Mouse (Mus musculus) left cerebral cortex, postnatal 14 days (tissue): Measurements from ENCODE around the gene Atp6v0a1. TPM values are rescaled to one million over a fixed set of nuclear protein-coding genes. Genes with fewer than 3 reads are reported as not detected.
"Not testable (repeated sequence)": the region's sequence is repeated elsewhere in the genome, so short reads cannot be mapped to it uniquely, and the experiment has no call there.

Experiments used
- DNase-seq, 2 experiments: peaks; one replicate each; pipeline ENCODE4 v3.0.0; 2021 to 2022; ENCODE audit warnings: low spot score in 2 of 2, mixed read lengths in 1 of 2
- intact Hi-C: fragments of 180-260 bp; cut with DNase I; formaldehyde crosslinking; loops from one replicate; pipeline ENCODE4 v1.15.1; 2025
- total RNA-seq, 2 experiments: library from RNA; stranded (reverse); gene quantifications; 2 replicates each; pipeline ENCODE4 v1.2.3; 2021

The Atp6v0a1 gene
- total RNA-seq, 2 experiments from 2014 or later = 489 to 499 TPM

GRCm38 (mm10) chr11:100975241-100975640 is 34.0 kb upstream of the Atp6v0a1 start:
- DNase-seq = no peak
- intact Hi-C loops = no loop called here

GRCm38 (mm10) chr11:100979887-100980286 is 29.4 kb upstream of the Atp6v0a1 start:
- DNase-seq = peak; percentile 27 to 62
- intact Hi-C loops = no loop called here

DNA sequence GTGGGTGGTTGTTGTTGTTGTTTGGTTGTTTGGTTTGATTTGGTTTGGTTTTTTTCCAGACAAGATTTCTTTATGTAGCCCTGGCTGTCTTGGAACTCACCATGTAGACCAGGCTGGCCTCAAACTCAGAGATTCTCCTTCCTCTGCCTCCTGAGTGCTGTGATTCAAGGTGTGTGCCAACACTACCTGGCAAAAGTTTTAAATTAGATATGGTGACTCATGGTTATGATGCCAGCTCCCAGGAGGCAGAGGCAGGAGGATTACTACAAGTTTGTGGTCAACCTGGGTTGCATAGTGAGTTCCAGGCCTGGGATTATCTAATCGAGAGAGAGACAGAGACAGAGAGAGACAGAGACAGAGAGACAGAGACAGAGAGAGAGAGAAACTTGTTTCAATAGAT is 28.8 kb upstream of the Atp6v0a1 start:
- no peak for DNase-seq
- intact Hi-C loops = no loop called here

- no peak for DNase-seq
- intact Hi-C loops = no loop called here
Measured at GRCm38 (mm10) chr11:100981236-100981635, 28.0 kb upstream of the Atp6v0a1 start.

DNA sequence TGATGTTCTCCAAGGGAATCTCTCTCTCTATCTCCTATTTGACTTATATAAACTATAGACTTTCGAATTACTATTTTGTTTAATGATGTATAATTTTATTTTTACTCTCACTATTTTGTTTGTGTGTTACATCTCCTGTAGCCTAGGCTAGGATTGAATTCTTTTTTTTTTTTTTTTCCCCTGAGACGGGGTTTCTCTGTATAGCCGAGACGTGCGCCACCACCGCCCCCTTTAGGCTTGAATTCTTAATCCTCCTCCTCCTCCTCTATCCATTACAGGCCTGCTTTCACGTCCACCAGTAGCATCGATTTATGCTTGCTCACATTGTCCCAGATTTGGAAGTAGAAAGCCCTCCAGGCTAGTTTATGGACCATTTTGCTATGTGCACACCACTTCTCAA is 27.2 kb upstream of the Atp6v0a1 start:
- intact Hi-C loops = loop anchor here (2.0 kb wide), 1 partner anchor 77 kb away; no protein-coding TSS in a partner anchor
- DNase-seq = no peak

- peak; percentile 67 to 86 for DNase-seq
- intact Hi-C loops = loop anchor here (1.0 to 2.0 kb wide), 2 partner anchors 76 to 84 kb away; no protein-coding TSS in a partner anchor
Measured at GRCm38 (mm10) chr11:100983125-100983777, 26.0 kb upstream of the Atp6v0a1 start.

GRCm38 (mm10) chr11:100983778-100984131 is 25.5 kb upstream of the Atp6v0a1 start:
- intact Hi-C loops = loop anchor here (1.0 to 2.0 kb wide), 2 partner anchors 75 to 84 kb away; no protein-coding TSS in a partner anchor
- no peak for DNase-seq

DNA sequence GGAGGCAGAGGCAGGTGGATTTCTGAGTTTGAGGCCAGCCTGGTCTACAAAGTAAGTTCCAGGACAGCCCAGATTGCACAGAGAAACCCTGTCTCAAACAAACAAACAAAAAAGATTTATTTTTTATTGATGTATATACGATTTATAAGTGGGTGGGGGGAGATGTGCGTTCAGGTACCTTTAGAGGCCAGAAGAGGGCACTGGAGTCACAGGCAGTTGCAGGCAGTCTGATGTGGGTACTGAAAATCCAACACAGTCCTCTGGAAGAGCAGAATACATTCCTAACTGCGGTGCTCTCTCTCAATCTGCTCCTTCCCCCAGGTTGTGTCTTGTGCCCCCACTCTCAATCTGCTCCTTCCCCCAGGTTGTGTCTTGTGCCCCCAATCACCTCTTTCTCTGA is 23.6 kb upstream of the Atp6v0a1 start:
- intact Hi-C loops = no loop called here
- no peak for DNase-seq

DNA sequence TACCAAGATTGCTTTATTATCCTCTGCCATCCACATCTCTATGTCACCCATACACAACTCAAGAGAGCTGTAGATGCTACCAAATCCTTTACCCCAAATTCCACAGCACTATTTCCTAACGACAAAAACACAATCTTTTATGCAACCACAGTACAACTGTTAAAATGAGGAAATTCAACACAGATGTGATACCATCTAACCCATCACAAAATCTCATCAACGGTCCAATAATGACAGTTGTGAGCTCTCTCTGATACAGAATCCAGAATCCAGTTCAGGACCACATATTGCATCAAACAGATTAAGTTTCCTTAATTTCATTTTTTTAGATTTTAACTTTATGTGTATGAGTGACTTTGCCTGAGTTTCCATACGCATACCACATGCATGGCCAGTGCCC is 20.6 kb upstream of the Atp6v0a1 start:
- DNase-seq = no peak
- intact Hi-C loops = no loop called here

- no peak for DNase-seq
- intact Hi-C loops = no loop called here
Measured at GRCm38 (mm10) chr11:100989666-100990065, 19.6 kb upstream of the Atp6v0a1 start.

DNA sequence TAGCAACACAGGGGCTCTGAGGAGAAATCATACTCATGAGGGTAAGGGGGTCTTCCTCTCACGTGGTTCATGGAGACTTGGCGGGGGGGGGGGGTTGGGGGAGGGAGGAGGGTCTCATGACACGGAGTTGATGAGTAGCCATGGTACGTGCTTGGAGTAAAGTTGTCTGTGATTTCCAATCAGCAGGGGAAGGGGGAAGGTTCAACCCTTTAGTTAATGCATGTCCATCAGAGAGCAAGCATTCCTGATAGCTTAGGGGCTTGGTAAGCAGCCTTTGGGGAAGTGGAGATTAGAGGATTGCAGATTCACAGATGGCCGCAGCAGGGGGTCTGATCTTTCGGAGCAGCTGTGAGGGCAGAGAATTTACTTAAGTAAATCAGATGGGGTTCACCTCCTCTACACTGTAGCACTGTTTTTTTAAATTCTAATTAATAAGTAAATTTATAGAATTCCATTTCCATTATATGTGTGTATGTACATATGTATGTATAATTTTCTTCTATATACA is 18.2 kb upstream of the Atp6v0a1 start:
- no peak for DNase-seq
- intact Hi-C loops = no loop called here

DNA sequence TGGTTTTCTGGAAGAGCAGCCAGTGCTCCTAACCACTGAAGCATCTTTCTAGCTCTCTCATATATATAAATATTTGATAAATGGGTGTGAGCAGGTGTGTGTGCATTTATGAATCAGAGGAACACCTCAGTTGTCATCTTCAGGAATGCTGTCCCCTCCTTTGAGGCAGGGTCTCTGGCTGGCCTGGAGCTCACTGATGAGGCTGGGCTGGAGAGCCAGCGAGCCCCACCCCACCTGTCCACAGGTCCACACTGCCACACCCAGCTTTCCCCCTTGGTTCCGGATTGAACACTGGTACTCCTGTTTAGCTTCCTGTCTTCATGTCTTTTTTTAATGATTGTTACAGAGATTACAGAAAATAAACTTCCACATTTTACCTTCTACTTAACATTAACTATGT is 15.8 kb upstream of the Atp6v0a1 start:
- intact Hi-C loops = no loop called here
- no peak for DNase-seq

- no peak for DNase-seq
- intact Hi-C loops = no loop called here
Measured at GRCm38 (mm10) chr11:100994233-100994632, 15.0 kb upstream of the Atp6v0a1 start.

- no peak for DNase-seq
- intact Hi-C loops = no loop called here
Measured at GRCm38 (mm10) chr11:100994655-100995054, 14.6 kb upstream of the Atp6v0a1 start.

DNA sequence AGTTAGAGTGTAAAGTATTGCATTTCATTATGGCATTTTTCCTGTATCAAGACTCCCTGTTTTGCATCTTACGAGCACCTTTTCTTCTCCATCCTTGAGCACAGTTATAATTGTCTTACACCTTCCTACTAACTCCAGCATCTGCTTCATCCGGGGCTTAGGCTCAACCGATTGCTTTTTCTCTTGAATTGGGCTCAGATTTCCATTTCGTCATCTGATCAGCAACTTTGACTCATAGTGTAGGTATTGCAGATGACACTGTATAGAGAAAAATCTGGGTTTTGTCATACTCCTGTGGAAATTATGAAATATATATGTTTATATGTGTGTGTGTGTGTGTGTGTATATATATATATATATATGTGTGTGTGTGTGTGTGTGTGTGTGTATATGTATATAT is 12.8 kb upstream of the Atp6v0a1 start:
- intact Hi-C loops = no loop called here

DNA sequence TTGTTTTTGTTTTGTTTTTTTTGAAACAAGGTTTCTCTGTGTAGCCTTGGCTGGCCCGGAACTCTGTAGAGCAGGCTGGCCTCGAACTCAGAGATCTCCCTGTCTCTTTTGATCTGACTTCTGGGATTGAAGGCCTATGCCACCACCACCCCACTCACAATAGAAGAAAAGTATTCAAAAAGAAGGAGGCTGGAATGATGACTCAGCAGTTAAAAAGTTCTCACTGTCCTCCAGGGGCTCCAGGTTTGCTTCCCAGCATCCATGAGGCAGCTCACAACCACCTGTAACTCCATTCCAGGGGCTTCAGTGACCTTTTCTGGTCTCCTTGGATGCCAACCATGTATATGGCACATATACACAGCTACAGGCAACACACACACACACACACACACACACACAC is 10.4 kb upstream of the Atp6v0a1 start:
- intact Hi-C loops = no loop called here
- no peak for DNase-seq

More for the DNA sequence above, 12.8 kb upstream of the Atp6v0a1 start:
- DNase-seq = no peak

DNA sequence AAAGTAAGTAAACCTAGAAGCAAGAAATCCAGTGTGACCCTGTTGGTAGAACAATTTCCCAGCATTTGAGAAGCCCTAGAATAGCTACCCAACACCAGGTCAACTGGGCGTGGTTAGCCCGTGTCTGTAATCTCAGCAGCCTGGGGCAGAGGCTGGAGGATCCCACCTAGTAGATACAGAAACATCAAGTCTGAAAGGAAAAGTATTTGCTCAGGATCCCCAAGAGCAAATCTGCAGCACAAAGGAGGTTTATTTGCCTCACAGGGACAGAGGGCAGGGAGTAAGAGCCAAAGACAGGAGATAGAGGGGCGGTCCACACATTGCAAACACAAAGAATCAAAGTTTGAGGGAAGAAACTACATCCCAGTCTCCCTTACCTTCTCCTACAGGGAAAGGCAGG is 10.0 kb upstream of the Atp6v0a1 start:
- DNase-seq = no peak
- intact Hi-C loops = no loop called here

GRCm38 (mm10) chr11:101001875-101002552 is 7.2 kb upstream of the Atp6v0a1 start:
- intact Hi-C loops, DNase-seq: not testable (repeated sequence)

DNA sequence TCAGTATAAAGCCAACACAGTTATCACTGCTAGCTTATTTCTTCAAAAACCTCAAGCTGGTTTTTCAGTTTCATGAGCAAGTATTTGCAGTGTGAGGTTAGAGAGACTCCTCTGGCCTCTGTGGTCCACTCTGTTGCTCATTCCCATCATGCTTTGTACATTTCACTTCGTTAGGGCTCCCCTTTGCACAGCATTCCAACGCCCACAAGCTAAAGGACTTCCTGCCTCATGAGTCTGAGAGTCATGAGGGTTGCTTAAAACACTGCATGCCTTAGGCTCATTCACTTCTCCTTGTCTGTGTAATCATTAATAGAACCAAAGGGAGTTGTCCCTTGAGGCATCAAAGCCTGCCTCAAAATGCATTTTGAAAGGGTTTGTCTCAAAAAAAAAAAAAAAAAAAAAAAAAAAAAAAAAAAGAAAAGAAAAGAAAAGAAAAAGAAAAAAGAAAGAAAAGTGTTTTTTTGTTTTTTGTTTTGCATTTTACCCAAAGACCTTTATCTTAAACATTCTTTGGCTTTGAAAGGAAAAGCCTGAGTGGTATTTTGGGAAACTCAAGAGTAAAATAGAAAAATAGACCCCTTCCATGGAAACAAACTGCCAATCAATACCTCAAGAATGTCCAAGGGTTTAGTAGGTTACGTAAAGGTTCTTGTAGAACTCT is 6.1 kb upstream of the Atp6v0a1 start:
- intact Hi-C loops = no loop called here

More for the DNA sequence above, 6.1 kb upstream of the Atp6v0a1 start:
- no peak for DNase-seq
